Mouse (Mus musculus): ENCODE data around the gene Lrmda.

DNA sequence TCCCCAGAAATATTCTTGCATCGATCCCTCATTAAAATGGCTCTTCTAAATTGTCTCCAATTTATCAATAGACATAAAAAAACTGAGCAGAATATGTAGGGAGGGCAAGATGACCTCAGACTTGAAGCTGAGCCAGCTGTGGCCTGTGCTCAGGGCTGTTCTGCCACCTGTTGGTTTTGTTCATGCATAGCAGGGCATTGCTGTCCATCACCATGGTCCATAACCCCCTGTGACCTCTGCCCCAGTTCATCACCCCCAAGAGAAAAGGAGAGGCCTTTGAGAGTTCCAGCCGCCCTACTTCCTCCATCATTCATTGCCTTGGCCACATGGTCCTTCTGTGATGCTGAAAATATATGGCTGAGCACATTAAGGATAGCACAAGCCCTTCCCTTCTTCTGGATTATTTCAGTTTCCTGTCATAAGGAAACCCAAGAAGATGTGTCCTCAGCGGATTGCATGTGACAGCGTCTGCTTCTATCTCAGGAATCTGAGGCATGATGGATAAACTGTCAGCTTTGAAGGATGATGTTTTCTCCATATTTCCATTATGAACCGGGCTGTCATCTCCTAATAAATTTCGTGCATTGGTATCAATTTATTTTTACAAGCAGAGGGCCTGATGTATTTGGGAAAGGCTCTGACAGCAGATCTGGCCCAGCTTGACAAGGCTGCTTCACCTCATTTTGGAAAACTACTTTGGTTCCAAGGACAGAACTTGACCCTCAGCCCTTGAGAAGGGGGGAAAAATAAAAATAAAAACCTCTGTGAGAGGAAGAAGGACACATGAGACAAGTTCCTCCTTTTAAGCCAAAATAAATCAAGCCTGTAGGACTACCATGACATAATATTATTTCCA lies 798.1 kb downstream of the Lrmda start:
- peak; percentile 43; the same call in 1 of the 2 replicates for TF ChIP-seq CTCF (IDR thresholded peaks at IDR 0.05; ENCODE audit: low read depth, low read length)
- no peak for TF ChIP-seq POLR2A (IDR thresholded peaks at IDR 0.05; ENCODE audit: borderline replicate concordance, low read depth, low read length)
